Mouse (Mus musculus) neutrophil, adult 59 days (primary cell): ENCODE measurements around the gene Adora3. TPM values are rescaled to one million over a fixed set of nuclear protein-coding genes. Genes with fewer than 3 reads are reported as not detected.

Experiments
- total RNA-seq, 2 experiments: library from RNA; stranded (reverse); gene quantifications; 1 replicate in 1 of 2; 2 replicates in 1 of 2; pipeline ENCODE4 v1.2.4; 2023

The Adora3 gene
- total RNA-seq: 1 to 10 TPM; 2.7 to 3.2 TPM

GRCm38 (mm10) chr3:105870558-105870957 lies at the start of gene Adora3, which contains the start of gene Tmigd3:
Gene Adora3 (plus strand): TSS chr3:105870858.
Gene Tmigd3 (plus strand): TSS chr3:105870903.

GRCm38 (mm10) chr3:105932240-105933071 lies 61.8 kb downstream of the Adora3 start, which contains the start of gene I830077J02Rik:
Gene I830077J02Rik (minus strand): TSS chr3:105932664.

Other genes starting within 250 kb of the Adora3 start
- gene Ddx20, start 183.3 kb upstream of the Adora3 start, total RNA-seq: 10 to 100 TPM; 11.6 to 14.5 TPM
- gene Inka2, start 166.3 kb upstream of the Adora3 start, total RNA-seq: not detected
- gene Rap1a, start 69.5 kb upstream of the Adora3 start, total RNA-seq: 100 to 1,000 TPM; 131 to 157 TPM
- 1 to 10 TPM in 1 of 2 experiments, under 1 TPM in 1; 0.49 to 1.2 TPM for gene Tmigd3, start within 50 bp of the Adora3 start, total RNA-seq
- gene I830077J02Rik, start 61.8 kb downstream of the Adora3 start, total RNA-seq: 10 to 100 TPM; 74.1 to 95.4 TPM
- 10 to 100 TPM; 33.7 to 38.0 TPM for gene Wdr77, start 88.5 kb downstream of the Adora3 start, total RNA-seq
- 100 to 1,000 TPM; 150 to 160 TPM for gene Atp5f1, start 89.2 kb downstream of the Adora3 start, total RNA-seq
- gene Ovgp1, start 102.9 kb downstream of the Adora3 start, total RNA-seq: 1 to 10 TPM; 5.5 to 6.3 TPM
- not detected for gene Pifo, start 143.8 kb downstream of the Adora3 start, total RNA-seq
- 10 to 100 TPM; 12.4 to 19.1 TPM for gene Chil5, start 162.0 kb downstream of the Adora3 start, total RNA-seq
- gene Chia1, start 242.4 kb downstream of the Adora3 start, total RNA-seq: not detected